Mouse (Mus musculus) liver, adult 2 months (tissue): ENCODE measurements at regions not wholly inside any gene's neighbourhood (a gene's known extent, or its start where the extent isn't known, plus 50 kb on each side); places are given as distances from the start of the nearest gene placed in this dataset.

Experiments used
- DNase-seq: peaks from one replicate; pipeline ENCODE4 v3.0.0-alpha.2; 2011; ENCODE audit warnings: low read depth, low spot score; ENCODE audit errors: extremely low read depth
- H3K27ac ChIP-seq: fragments of 200-500 bp; replicated peaks from 2 replicates; pipeline ENCODE4 v1.5.1; 2012; ENCODE audit warnings: low read depth, mild to moderate bottlenecking, control low read depth, inconsistent platforms, low read length; ENCODE audit not compliant: insufficient read depth
- H3K27me3 ChIP-seq: fragments of 200-500 bp; 2 replicates; pipeline ENCODE4 v1.6.1; 2012; ENCODE audit warnings: mild to moderate bottlenecking, moderate library complexity, low read length, inconsistent platforms; ENCODE audit not compliant: control insufficient read depth, insufficient read depth
- H3K36me3 ChIP-seq: fragments of 200-500 bp; 2 replicates; pipeline ENCODE4 v1.6.1; 2012; ENCODE audit warnings: low read length, inconsistent platforms; ENCODE audit not compliant: control insufficient read depth, insufficient read depth
- H3K4me1 ChIP-seq: fragments of 200-500 bp; 2 replicates; pipeline ENCODE4 v1.6.1; 2011; ENCODE audit warnings: low read length; ENCODE audit not compliant: control insufficient read depth, insufficient read depth
- H3K4me3 ChIP-seq: fragments of 200-500 bp; 2 replicates; pipeline ENCODE4 v1.5.1; 2011; ENCODE audit warnings: low read depth, mild to moderate bottlenecking, control low read depth, low read length, moderate library complexity; ENCODE audit not compliant: insufficient read depth
- H3K79me2 ChIP-seq: fragments of 200-500 bp; 2 replicates; pipeline ENCODE4 v1.6.1; 2012; ENCODE audit warnings: inconsistent platforms, mild to moderate bottlenecking, low read length, moderate library complexity; ENCODE audit not compliant: control insufficient read depth, insufficient read depth
- H3K9ac ChIP-seq: fragments of 200-500 bp; 2 replicates; pipeline ENCODE4 v1.6.1; 2012; ENCODE audit warnings: low read depth, mild to moderate bottlenecking, control low read depth, inconsistent platforms, low read length
- CTCF ChIP-seq: fragments of 200-500 bp; IDR thresholded peaks from 2 replicates; pipeline ENCODE4 v1.5.1; 2011; ENCODE audit warnings: low read depth, low read length, control low read depth
- POLR2A ChIP-seq: fragments of 200-500 bp; IDR thresholded peaks from 2 replicates; pipeline ENCODE4 v1.6.1; 2011; ENCODE audit warnings: low read length, control low read depth; ENCODE audit not compliant: insufficient read depth; ENCODE audit errors: extremely low read depth
- WGBS: fragments of 180-500 bp; shearing (Covaris S2); methylation state at CpG from one replicate; pipeline ENCODE4 v1.1.7; 2018; 5-methylcytosine and 5-hydroxymethylcytosine counted together

- H3K4me1 ChIP-seq, result peaks cover 6% of the 10 kb centered on the region
- H3K36me3 ChIP-seq, result no peaks in the 10 kb centered on the region
- TF ChIP-seq POLR2A (no peak), CTCF (peak; percentile 99)
- H3K9ac ChIP-seq, result no peak overlapping the region
- no peak overlapping the region for H3K27ac ChIP-seq
- no peaks in the 10 kb centered on the region for H3K27me3 ChIP-seq
- no peaks in the 10 kb centered on the region for H3K79me2 ChIP-seq
- peak overlapping the region; percentile 35; the same call in 1 of the 2 replicates for H3K4me3 ChIP-seq
- peak; percentile 62 for DNase-seq
- WGBS, result 1% methylated on average over 33 of the region's 33 CpGs
Observed at GRCm38 (mm10) chr7:125393654-125394346, 50.7 kb upstream of the Kdm8 start.
